Mouse (Mus musculus) limb, embryonic 15.5 days (tissue): Measurements from ENCODE around the gene Cbl. TPM values are rescaled to one million over a fixed set of nuclear protein-coding genes. Genes with fewer than 3 reads are reported as not detected.

ENCODE experiments used
- ATAC-seq: fragments of 200-750 bp; cut with Nextera tagmentation; 2 replicates; pipeline ENCODE4 v1.8.0; 2017; ENCODE audit warnings: low read depth, moderate TSS enrichment; ENCODE audit not compliant: insufficient number of reproducible peaks, low FRiP score, low TSS enrichment
- H3K27ac ChIP-seq: fragments of 300-500 bp; sonication (generic); 2 replicates; pipeline ENCODE4 v1.5.1; 2015; ENCODE audit warnings: moderate library complexity, mild to moderate bottlenecking, inconsistent platforms
- H3K27me3 ChIP-seq: fragments of 300-500 bp; sonication (generic); 2 replicates; pipeline ENCODE4 v1.6.1; 2015; ENCODE audit warnings: inconsistent platforms
- H3K36me3 ChIP-seq: fragments of 300-500 bp; sonication (generic); 2 replicates; pipeline ENCODE4 v1.6.1; 2015; ENCODE audit warnings: inconsistent platforms
- H3K4me1 ChIP-seq: fragments of 300-500 bp; sonication (generic); 2 replicates; pipeline ENCODE4 v1.6.1; 2015; ENCODE audit warnings: inconsistent platforms
- H3K4me2 ChIP-seq: fragments of 300-500 bp; sonication (generic); 2 replicates; pipeline ENCODE4 v1.6.1; 2015; ENCODE audit warnings: mild to moderate bottlenecking, inconsistent platforms
- H3K4me3 ChIP-seq: fragments of 300-500 bp; sonication (generic); 2 replicates; pipeline ENCODE4 v1.5.1; 2015; ENCODE audit warnings: mild to moderate bottlenecking, inconsistent platforms
- H3K9ac ChIP-seq: fragments of 300-500 bp; sonication (generic); 2 replicates; pipeline ENCODE4 v1.6.1; 2015; ENCODE audit warnings: inconsistent platforms
- H3K9me3 ChIP-seq: fragments of 300-500 bp; sonication (generic); 2 replicates; pipeline ENCODE4 v1.6.1; 2016; ENCODE audit warnings: inconsistent platforms
- WGBS: fragments of 180-500 bp; shearing (Covaris S2); methylation state at CpG from one replicate; pipeline ENCODE4 v1.1.7; 2015; 5-methylcytosine and 5-hydroxymethylcytosine counted together
- polyA plus RNA-seq: library from polyadenylated mRNA; unstranded; fragments of >200 nt; fragmentation: Nextera tagmentation; extraction: Ambion mirVana; gene quantifications from 2 replicates; pipeline ENCODE4 v1.2.1, GENCODE M21; 2015

Gene Cbl
- polyA plus RNA-seq, 1 experiment from 2014 or later = 15.6 TPM

- Histone ChIP-seq H3K4me3 (peak overlapping the region; percentile 64), H3K36me3 (peaks cover 40% of the 10 kb centered on the region), H3K4me1 (peaks cover 43% of the 10 kb centered on the region), H3K9me3 (no peaks in the 10 kb centered on the region), H3K9ac (no peak overlapping the region), H3K27ac (peak overlapping the region; percentile 86), H3K27me3 (peaks cover 10% of the 10 kb centered on the region; the same call in 1 of the 2 replicates), H3K4me2 (peak overlapping the region; percentile 87)
- peak; percentile 35; the same call in 1 of the 2 replicates for ATAC-seq
- 40% methylated on average over 7 of the region's 7 CpGs for WGBS
Observed at GRCm38 (mm10) chr9:44135731-44136411, 98.0 kb downstream of the Cbl start.

GRCm38 (mm10) chr9:44134851-44135730, 98.8 kb downstream of the Cbl start:
- peak overlapping the region; percentile 86 for H3K27ac ChIP-seq
- H3K9me3 ChIP-seq = no peaks in the 10 kb centered on the region
- peak overlapping the region; percentile 54 for H3K9ac ChIP-seq
- no peak for ATAC-seq
- H3K4me2 ChIP-seq = peak overlapping the region; percentile 87
- peak overlapping the region; percentile 64 for H3K4me3 ChIP-seq
- peaks cover 32% of the 10 kb centered on the region for H3K36me3 ChIP-seq
- H3K4me1 ChIP-seq = peaks cover 51% of the 10 kb centered on the region
- WGBS = 1% methylated on average over 47 of the region's 49 CpGs
- peaks cover 10% of the 10 kb centered on the region; the same call in 1 of the 2 replicates for H3K27me3 ChIP-seq

DNA sequence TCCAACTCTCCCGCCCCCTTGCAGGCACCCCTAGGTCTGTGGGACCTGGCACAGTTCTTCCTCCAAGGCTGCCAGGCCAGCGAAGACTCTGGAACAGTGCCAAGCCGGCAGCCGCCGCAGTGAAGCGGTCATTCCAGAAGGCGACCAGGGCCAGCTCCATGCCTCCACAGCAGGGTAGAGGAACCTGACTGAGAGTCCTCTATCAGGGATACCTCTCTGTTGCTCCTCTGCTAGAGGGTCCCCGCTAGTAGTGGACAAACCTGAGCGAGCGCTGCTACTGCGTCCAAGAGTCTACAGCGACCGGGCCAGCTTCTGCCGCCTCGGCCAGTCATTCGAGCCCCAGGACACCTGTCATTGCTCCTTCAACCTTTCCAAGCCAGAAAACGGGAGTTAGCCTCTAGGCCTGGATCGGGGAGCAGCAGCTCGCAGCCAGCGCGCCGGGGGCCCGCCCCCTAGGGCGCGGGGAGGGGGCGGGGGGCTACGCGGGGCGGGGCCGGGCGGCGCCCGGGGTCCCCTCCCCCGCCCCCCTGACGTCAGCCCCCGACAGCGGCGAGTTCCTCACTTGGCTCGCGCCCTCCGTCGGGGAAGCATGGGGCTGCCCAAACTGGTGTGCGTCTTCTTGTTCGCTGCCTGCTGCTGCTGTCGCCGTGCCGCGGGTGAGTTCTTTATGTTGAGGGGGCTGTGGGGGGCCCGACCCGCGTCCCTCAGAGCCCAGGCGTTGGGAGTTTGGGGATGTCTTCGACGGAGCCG, 99.6 kb downstream of the Cbl start, which contains the start of gene Mcam:
Gene Mcam (plus strand): TSS at position 369 of the 750 bp plus-strand sequence.
- peak within 1 kb of the TSS; percentile 86 for H3K27ac ChIP-seq
- peaks cover 10% of the 10 kb centered on the region; the same call in 1 of the 2 replicates for H3K27me3 ChIP-seq
- ATAC-seq = peak; percentile 20; the same call in 1 of the 2 replicates
- H3K9me3 ChIP-seq = no peaks in the 10 kb centered on the region
- peaks cover 57% of the 10 kb centered on the region for H3K4me1 ChIP-seq
- H3K36me3 ChIP-seq = peaks cover 24% of the 10 kb centered on the region
- under 1% methylated on average over 40 of the region's 55 CpGs for WGBS
- H3K9ac ChIP-seq = peak within 1 kb of the TSS; percentile 54
- peak within 1 kb of the TSS; percentile 87 for H3K4me2 ChIP-seq
- peak within 1 kb of the TSS; percentile 64 for H3K4me3 ChIP-seq

GRCm38 (mm10) chr9:44133287-44133686, 100.6 kb downstream of the Cbl start:
- Histone ChIP-seq H3K27me3 (peaks cover 10% of the 10 kb centered on the region; the same call in 1 of the 2 replicates), H3K9ac (no peak overlapping the region), H3K36me3 (peaks cover 14% of the 10 kb centered on the region; the same call in 1 of the 2 replicates), H3K9me3 (no peaks in the 10 kb centered on the region), H3K27ac (peak overlapping the region; percentile 50), H3K4me2 (peak overlapping the region; percentile 87; the same call in 1 of the 2 replicates), H3K4me1 (peaks cover 57% of the 10 kb centered on the region), H3K4me3 (peak overlapping the region; percentile 64; the same call in 1 of the 2 replicates)
- WGBS = 16% methylated on average over 2 of the region's 2 CpGs
- no peak for ATAC-seq

DNA sequence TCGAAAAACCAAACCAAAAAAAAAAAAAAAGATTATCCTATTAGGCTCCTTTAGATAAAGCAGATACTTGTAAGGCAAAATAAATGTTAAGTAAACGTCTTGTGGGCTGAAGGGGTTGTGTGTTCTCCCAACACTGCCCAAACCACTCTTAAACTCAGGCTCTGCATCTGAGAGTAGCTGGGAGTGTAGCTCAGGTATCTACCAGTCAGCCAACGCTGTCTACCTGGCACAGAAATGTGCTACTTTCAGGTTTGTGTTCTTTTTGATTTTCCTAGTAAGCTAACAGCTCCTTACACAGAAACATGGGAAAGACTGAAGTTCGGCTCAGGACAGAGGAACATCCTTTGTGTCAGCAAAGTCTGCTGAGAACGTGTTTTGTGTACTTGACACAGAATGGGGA, 101.6 kb downstream of the Cbl start:
- peaks cover 10% of the 10 kb centered on the region; the same call in 1 of the 2 replicates for H3K27me3 ChIP-seq
- no peak overlapping the region for H3K4me3 ChIP-seq
- ATAC-seq = no peak
- no peak overlapping the region for H3K9ac ChIP-seq
- H3K27ac ChIP-seq = peak overlapping the region; percentile 11; the same call in 1 of the 2 replicates
- H3K4me1 ChIP-seq = peaks cover 59% of the 10 kb centered on the region
- peaks cover 6% of the 10 kb centered on the region; the same call in 1 of the 2 replicates for H3K36me3 ChIP-seq
- H3K4me2 ChIP-seq = no peak overlapping the region
- H3K9me3 ChIP-seq = no peaks in the 10 kb centered on the region
- 70% methylated on average over 5 of the region's 5 CpGs for WGBS

GRCm38 (mm10) chr9:44131276-44131590, 102.6 kb downstream of the Cbl start:
- Histone ChIP-seq H3K9ac (no peak overlapping the region), H3K27me3 (peaks cover 10% of the 10 kb centered on the region; the same call in 1 of the 2 replicates)

GRCm38 (mm10) chr9:44130581-44131275, 103.1 kb downstream of the Cbl start:
- Histone ChIP-seq H3K36me3 (no peaks in the 10 kb centered on the region), H3K4me1 (peaks cover 58% of the 10 kb centered on the region), H3K9me3 (no peaks in the 10 kb centered on the region), H3K9ac (no peak overlapping the region), H3K4me2 (peak overlapping the region; percentile 52), H3K27me3 (peaks cover 10% of the 10 kb centered on the region; the same call in 1 of the 2 replicates), H3K4me3 (peak overlapping the region; percentile 29), H3K27ac (peak overlapping the region; percentile 62)
- ATAC-seq = peak; percentile 21; the same call in 1 of the 2 replicates
- WGBS = 28% methylated on average over 19 of the region's 19 CpGs

More at GRCm38 (mm10) chr9:44131276-44131590, 102.6 kb downstream of the Cbl start:
- 51% methylated on average over 7 of the region's 7 CpGs for WGBS
- H3K4me3 ChIP-seq = no peak overlapping the region
- H3K4me2 ChIP-seq = 0 out of 2 replicates have a peak overlapping the region, but pooled peaks have one; percentile 52
- H3K9me3 ChIP-seq = no peaks in the 10 kb centered on the region
- no peak for ATAC-seq
- peaks cover 60% of the 10 kb centered on the region for H3K4me1 ChIP-seq
- H3K36me3 ChIP-seq = no peaks in the 10 kb centered on the region
- peak overlapping the region; percentile 62; the same call in 1 of the 2 replicates for H3K27ac ChIP-seq

DNA sequence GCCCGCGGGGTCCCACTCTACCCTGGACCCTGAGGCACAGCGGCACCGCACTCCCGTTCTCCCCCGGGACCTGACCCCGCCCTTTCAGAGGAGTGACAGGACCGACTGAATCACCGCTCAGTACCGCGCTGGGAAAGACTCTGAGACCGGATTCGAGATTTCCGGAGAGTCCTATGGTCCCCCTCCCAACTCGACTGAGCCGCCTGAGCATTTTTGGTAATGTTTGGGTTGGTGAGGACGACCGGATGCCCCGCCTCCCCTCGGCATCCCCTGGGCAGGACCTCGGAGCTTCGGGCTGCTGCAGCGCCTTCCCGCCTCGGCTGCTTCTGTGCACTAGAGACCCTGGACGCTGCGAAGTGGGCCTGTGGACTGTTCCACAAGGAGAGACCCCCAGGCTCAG, 103.8 kb downstream of the Cbl start:
- ATAC-seq = 0 out of 2 replicates have a peak, but pooled peaks have one; percentile 22
- H3K27ac ChIP-seq = peak overlapping the region; percentile 73
- peaks cover 57% of the 10 kb centered on the region for H3K4me1 ChIP-seq
- peak overlapping the region; percentile 52 for H3K4me2 ChIP-seq
- no peak overlapping the region; the same call in 1 of the 2 replicates for H3K9ac ChIP-seq
- WGBS = 1% methylated on average over 27 of the region's 27 CpGs
- peak overlapping the region; percentile 29 for H3K4me3 ChIP-seq
- H3K27me3 ChIP-seq = peaks cover 10% of the 10 kb centered on the region; the same call in 1 of the 2 replicates
- H3K9me3 ChIP-seq = no peaks in the 10 kb centered on the region
- no peaks in the 10 kb centered on the region for H3K36me3 ChIP-seq

- Histone ChIP-seq H3K36me3 (no peaks in the 10 kb centered on the region), H3K9me3 (no peaks in the 10 kb centered on the region), H3K4me2 (peak overlapping the region; percentile 52), H3K4me3 (peak overlapping the region; percentile 29), H3K9ac (no peak overlapping the region; the same call in 1 of the 2 replicates), H3K4me1 (peaks cover 54% of the 10 kb centered on the region), H3K27ac (peak overlapping the region; percentile 73), H3K27me3 (peaks cover 10% of the 10 kb centered on the region; the same call in 1 of the 2 replicates)
- WGBS = 10% methylated on average over 9 of the region's 9 CpGs
- ATAC-seq = no peak
Observed at GRCm38 (mm10) chr9:44129633-44130032, 104.2 kb downstream of the Cbl start.

GRCm38 (mm10) chr9:44127351-44127801, 106.5 kb downstream of the Cbl start:
- H3K9ac ChIP-seq = no peak overlapping the region
- peaks cover 34% of the 10 kb centered on the region for H3K4me1 ChIP-seq
- 0 out of 2 replicates have a peak, but pooled peaks cover 7% of the 10 kb centered on the region for H3K27me3 ChIP-seq
- no peaks in the 10 kb centered on the region for H3K9me3 ChIP-seq
- H3K36me3 ChIP-seq = no peaks in the 10 kb centered on the region
- WGBS = 62% methylated on average over 3 of the region's 3 CpGs
- ATAC-seq = no peak
- H3K4me2 ChIP-seq = no peak overlapping the region
- no peak overlapping the region for H3K27ac ChIP-seq
- H3K4me3 ChIP-seq = no peak overlapping the region
